Mouse (Mus musculus) c-Kit-positive CD71-positive TER-119-negative erythroid progenitor cells, embryonic 14.5 days (primary cell): ENCODE results near the gene Rab33a.

Experiments
- DNase-seq: peaks from one replicate; pipeline ENCODE4 v3.0.0-alpha.2; 2013; ENCODE audit warnings: low read depth

The Rab33a gene

DNA sequence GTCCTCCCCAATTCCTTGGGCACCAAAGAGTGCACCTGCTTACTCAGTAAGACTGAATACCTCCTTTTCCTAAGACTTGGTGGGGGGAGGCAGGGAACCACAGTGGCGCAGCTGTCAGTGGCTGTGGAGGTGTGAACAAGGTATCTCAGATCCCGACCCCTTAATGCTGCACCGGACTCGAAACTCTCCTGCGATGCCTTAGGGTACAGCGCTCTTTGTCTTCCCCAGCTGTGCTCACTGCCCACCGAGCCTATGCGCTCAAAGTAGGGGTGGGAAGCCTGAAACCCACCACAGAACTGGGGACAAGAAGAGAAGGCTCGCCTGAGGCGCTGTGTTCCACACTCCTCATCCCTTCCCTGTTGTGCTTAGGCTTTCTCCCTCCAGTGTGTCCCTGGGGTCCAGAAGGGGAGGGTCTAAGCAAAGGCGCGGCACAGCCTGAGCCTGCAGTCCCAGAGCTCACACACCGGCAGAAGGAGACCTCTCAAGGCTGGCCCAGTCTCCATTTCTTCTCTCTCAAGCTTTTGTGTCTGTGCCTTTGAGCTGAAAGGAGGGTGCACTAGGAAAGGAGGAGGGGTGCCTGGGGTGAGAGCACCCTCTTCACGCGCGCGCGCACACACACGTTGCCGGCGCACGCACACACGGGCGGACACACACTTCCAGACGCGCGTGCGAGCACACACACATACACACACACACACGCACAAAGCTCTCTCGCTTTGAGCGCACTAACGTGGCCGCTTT is at the start of gene Rab33a:
TSS of gene Rab33a (plus strand) at position 478 of the 741 bp plus-strand sequence.
- no peak for DNase-seq

DNA sequence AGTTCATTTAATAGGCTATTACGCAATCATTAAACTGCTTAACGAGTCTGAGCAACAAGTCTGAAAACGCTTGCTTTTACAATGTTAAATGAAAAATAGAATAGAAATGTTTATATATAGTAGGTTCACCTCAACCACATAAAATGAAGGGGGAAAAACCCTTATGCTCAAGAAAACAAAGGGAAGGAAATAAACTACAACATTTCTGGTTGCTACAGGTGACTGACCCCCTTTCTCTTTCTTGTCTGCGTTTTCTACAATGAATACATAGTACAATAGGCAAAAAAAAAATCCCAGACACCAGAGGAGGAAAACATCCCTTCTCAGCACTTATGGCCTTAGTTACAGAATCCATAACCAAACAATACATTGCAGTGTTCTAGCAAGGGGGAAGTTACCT is 38.0 kb upstream of the Rab33a start:
- no peak for DNase-seq

DNA sequence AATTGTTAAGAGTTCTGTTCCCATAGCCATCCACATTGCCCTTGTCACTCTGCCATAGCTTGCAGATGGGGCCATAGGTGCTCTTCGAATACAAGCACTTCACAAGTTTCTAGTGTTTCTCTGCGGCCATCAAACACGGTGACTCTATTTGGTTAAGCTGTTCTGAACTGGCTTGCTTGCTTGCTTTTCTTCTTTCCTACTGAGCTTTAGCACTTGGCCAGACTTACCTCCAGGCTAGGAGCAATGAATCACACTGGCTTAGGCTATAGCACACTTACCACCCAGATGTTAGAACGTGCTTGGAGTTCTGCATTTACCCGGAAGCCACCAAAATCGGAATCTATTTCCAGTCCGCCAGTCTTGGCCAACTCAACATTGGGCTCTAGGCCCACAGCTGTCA is 37.4 kb upstream of the Rab33a start:
- DNase-seq = no peak

DNA sequence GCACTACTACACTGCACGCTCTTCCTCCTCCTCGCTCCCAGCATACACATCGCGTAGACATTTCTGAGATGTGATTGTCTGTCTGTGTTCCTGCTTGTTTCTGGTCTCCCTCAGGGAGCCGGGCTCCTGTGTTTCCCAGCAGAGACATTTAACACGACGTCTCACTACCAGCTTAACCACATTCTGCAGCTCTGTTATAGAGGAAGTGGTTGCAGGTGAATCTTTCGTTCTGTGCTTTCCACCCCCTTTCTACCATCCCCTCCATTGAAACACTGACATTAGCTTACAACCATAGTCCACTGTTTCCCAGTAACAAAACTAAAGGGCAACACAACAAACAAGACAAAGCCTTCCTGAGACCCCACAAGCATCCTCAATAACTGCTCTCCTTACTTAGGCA is 25.3 kb upstream of the Rab33a start:
- no peak for DNase-seq

DNA sequence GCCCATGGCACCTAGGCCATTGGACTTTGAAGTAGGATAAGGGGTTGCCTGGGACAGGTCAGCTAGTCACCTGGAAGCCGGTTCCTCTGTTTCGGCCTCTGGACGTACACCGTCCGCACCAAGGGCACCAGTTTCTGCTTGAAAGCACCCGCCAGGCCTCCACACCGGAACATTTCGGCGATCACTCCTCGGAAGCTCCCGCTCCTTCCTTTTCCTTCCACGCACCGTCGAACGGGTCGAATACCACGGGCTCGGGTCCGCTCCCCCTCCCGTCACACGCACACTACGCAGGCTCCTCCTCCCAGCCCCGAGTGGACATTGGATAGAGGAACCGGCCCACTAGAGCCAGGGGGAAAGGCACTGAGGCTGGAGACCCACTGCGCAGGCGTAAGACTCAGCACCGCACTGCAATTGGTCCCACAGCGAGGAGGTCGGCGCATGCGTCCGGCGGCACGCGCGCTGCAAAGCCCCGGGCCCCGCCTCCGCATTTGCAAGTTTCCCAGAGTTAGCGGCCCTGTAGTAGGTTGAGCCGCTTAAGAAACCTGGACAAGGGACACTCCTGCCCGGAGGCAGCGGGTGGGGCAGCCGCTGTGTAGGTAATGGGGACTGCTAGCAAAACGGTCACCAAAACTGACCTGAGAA is 5.8 kb upstream of the Rab33a start, which contains the start of gene Aifm1:
TSS of gene Aifm1 (minus strand) at position 398 of the 642 bp plus-strand sequence.
- peak; percentile 82 for DNase-seq

DNA sequence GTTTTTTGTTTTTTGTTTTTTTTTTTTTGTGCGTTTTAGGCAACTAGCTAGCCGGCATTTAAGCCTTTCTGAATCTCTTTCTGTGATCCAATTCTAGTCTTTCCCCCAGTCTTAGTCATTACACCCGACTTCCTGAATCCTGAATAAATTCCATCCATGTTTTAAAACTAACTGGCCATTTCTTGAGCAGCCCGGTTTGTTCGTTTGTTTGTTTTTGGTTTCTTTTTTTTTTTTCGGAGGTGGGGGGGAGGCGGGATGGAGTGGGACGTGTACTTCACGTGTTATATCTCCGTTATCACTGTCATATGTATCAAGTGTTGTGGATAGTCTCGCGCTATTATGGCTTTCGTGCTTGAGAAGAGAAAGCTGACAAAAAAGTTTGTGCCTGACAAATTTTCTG is 5.3 kb upstream of the Rab33a start:
- DNase-seq = peak; percentile 38

DNA sequence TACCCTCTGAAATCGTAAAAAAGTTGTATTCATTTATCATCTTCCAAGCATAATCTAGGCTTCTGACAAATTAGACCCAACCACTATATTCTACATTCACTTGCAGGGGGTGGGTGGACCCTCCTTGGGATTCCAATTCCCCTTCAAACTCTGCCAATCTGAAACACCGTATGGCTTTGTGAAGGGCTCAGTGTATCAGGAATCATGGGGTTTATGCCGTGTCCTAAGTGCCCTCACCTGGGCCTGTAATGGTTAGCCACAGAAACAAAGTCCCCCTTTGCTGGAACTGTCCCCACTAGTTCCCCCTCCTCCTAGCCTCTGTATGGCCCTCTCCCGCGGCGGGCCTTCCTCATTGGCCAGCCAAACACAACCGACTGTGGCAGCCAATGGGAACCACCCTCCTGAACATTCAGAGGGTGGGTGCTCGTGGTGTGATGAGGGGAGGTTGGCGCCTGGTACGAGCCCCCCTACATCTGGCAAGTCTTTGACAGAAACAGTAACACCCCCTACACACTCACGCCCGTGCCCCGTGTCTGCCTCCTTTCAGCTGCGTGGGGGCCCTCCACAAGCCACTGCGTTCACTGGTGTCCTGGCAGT is 776 bp upstream of the Rab33a start:
- DNase-seq = no peak

DNA sequence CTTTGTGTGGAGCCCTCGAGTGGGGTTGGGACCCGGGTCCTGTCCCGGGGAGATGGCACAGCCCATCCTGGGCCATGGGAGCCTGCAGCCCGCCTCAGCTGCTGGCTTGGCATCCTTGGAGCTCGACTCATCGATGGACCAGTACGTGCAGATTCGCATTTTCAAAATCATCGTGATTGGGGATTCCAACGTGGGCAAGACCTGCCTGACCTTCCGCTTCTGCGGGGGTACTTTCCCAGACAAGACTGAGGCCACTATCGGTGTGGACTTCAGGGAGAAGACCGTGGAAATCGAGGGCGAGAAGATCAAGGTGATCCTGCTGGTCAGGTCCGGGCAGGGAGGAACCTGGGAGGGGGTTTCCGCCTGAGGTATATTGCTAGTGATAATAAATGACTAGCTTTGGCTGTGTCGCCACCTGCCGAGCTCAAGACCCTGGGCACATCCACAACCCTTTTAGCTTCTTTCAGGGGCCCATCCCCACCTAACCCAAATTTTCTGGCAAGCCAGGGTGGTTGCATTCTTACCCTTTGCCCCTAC is 532 bp downstream of the Rab33a start:
- no peak for DNase-seq

DNA sequence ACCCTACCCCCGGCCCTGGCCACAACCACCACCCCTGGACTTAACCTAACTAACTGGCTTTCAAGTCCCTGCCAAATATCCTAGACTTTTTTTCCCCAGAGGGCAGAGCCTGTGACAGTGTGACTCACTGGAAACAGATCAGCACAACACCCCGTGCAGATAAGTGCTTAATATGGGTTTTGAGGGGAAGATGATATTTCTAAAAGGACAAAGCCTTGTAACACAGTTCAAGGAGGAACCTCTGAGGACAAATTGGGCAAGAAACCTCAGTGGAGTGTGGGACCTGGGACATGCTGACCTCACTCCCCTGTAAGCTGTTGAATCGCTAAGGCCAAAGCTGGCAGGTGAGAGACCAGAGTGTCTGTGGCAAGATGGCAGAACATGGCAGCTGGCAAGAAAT is 2.6 kb downstream of the Rab33a start:
- DNase-seq = no peak

DNA sequence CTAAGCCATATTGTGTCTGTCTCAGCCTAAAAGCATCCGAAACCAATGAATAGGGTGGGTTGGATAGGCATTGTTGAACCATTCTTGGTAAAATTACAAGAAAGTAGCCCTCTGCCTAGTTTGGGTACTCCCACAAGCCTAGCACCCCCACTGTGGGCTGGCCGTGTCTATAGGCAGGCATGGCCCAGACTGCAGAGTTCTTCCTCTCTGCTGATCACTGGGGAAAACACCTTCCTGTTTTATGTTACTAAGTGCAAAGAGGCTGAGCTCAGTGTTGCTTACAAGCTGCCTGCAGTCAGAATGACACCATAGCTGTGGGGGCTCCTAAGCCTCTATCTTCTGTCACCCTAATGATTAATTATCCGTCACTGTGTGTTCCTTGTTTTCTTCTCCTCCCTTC is 4.4 kb downstream of the Rab33a start:
- DNase-seq = no peak

DNA sequence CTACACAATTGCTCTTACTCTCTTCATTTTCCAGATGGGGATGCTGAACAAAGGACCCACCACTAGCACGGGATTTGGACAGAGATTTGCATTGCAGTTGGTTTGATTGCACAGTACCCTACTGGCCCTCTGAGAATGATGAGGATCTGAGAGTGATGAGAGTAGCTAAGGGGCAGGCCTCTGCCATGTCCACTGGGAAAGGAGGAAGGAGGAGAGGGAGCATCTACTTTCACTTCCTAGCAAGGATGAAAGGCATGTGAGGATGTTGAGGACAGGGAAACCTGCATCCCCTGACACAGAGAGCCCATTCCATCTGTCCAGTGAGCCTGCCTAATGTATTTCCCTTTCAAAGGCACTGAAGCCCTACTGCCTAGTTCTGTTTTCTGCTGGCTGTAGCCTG is 6.2 kb downstream of the Rab33a start:
- no peak for DNase-seq

DNA sequence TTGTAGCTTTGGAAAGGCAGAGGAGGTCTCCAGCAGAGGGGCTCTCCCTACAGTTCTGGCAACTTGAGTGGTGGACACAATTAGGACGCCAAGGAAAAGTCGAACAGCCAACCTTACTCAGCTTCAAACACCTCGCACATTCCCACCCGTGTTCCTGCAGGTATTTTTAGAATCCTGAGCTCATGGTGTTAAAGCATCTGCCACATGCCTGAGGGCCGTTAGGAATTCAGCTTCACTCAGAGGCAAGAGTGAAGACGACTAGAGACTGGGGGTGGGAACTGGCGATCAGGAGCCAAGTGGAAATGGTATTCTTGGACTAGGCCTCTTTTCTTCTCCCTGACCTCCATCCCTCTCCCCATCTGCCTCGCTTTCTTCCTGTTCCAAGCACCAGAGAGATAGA is 6.8 kb downstream of the Rab33a start:
- no peak for DNase-seq

DNA sequence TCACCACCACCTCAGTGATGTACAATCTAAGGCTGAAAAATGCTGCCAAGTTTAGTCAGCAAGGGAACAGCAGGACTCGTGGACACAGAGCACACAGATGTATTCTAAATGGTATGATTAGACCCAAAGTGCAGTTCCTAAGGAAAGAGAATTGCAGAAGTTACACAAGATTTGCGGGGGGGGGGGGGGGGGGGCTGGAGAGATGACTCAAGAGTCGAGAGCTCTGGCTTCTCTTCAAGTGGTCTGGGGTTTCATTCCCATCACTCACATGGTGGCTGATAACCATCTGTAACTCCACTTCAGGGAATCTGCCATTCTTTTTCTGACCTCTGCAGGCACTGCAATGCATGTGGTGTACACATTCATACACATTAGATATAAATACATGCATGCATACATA is 7.3 kb downstream of the Rab33a start:
- no peak for DNase-seq

DNA sequence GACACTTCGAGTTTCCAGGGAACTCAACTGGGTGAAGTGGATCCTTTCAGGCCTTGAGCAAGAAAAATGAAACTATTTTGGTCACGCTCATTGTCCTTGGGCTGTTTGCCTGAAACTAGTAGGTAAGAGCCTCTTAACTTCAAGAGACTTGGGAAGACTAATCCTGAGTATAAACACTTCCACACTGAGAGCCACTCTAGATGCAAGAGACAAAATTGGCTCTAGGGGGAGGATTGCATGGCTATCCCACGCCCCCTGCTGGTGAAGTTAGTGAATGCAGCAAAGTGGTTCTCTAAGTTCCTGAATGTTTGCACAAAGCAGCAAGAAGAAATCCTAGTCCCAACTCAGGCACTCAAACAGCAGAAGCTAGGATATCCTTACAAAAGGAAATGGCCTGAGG is 13.1 kb downstream of the Rab33a start:
- DNase-seq = peak; percentile 40
